Mouse (Mus musculus) embryonic fibroblast, embryonic 13.5 days (primary cell): ENCODE results near the gene Wdr73. TPM values are rescaled to one million over a fixed set of nuclear protein-coding genes. Genes with fewer than 3 reads are reported as not detected.

ENCODE experiments used
- H3K27ac ChIP-seq: 2 replicates; pipeline ENCODE4 v1.5.1; 2012; ENCODE audit warnings: low read length, control low read depth, inconsistent platforms; ENCODE audit not compliant: insufficient read depth
- H3K4me1 ChIP-seq: 2 replicates; pipeline ENCODE4 v1.6.1; 2011; ENCODE audit warnings: low read length; ENCODE audit not compliant: control insufficient read depth, insufficient read depth
- H3K4me3 ChIP-seq: 2 replicates; pipeline ENCODE4 v1.5.1; 2011; ENCODE audit warnings: mild to moderate bottlenecking, control low read depth, low read length; ENCODE audit not compliant: insufficient read depth
- CTCF ChIP-seq: IDR thresholded peaks from 2 replicates; pipeline ENCODE4 v1.5.1; 2011; ENCODE audit warnings: mild to moderate bottlenecking, control low read depth, low read length, moderate library complexity, borderline replicate concordance; ENCODE audit not compliant: insufficient read depth
- POLR2A ChIP-seq: IDR thresholded peaks from 2 replicates; pipeline ENCODE4 v1.6.1; 2011; ENCODE audit warnings: low read depth, mild to moderate bottlenecking, control low read depth, low read length, moderate library complexity
- polyA plus RNA-seq: library from polyadenylated mRNA; stranded (reverse); fragments of >200 nt; gene quantifications from 2 replicates; pipeline ENCODE4 v1.2.4, GENCODE M21; 2011; ENCODE audit warnings: low read depth; ENCODE audit not compliant: missing spikeins, insufficient read length

Gene Wdr73
- polyA plus RNA-seq, 1 experiment = 13.0 TPM

DNA sequence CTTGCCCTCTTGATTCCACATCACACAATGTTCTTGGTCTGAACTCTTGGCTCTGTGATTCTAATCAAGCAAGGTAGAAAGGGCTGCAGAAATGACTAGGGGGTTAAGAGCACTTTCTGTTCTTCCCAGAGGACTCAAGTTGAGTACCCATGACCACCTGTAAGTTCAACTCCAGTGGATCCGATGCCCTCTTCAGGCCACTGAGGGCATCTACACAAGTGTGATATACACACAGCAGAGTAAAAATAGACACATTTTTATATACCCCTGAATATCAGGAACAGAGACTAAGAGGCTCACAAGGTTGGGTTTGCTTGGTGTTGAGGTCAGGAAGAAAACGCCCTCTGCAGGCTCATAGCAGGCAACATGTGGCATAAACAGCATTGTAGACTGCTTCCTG is 27.4 kb downstream of the Wdr73 start:
- Histone ChIP-seq H3K27ac (no peak overlapping the region), H3K4me1 (no peaks in the 10 kb centered on the region), H3K4me3 (no peak overlapping the region)
- TF ChIP-seq CTCF = no peak
- no peak for TF ChIP-seq POLR2A

DNA sequence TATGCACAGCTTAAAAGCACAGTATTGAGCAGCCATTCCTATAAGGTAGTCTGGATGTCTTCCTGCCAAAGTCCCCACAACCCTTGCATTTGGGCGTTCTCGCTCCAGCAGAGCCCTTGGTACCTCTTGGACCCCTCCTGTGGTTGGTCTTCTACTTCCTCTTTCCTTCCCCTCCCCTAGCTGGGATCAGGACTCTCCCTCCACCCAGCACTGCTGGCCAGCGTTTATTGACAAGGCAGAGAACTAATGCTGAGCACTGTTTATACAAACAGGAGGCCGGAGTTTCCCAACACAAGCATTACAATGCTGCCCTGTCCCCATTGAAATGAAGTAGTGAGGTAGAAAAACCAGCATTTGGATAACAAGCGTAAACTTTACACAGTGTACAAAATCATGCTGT is 28.0 kb downstream of the Wdr73 start:
- no peak overlapping the region for H3K27ac ChIP-seq
- TF ChIP-seq POLR2A (no peak), CTCF (no peak)
- H3K4me1 ChIP-seq = no peaks in the 10 kb centered on the region
- H3K4me3 ChIP-seq = no peak overlapping the region

DNA sequence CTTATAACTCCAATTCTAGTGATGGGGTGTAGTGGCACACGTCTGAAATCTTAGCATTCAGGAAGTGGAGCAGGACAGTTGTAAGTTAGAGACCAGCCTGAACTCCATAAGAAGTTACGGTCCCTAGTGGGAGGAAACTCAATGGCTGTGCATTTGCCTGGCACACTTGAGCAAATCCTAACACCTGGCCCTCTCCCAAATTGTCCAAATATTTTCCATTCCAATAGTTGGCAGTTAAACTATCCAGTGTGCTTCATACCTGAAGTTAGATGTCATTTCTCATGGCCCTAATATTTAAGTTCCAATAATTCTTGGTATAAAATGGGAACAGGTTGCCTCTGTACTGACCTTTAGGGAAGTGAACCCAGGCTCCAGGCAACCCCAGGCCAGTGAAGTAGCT is 32.4 kb downstream of the Wdr73 start:
- H3K4me3 ChIP-seq = no peak overlapping the region
- no peak overlapping the region for H3K27ac ChIP-seq
- peaks cover 2% of the 10 kb centered on the region; the same call in 1 of the 2 replicates for H3K4me1 ChIP-seq
- TF ChIP-seq CTCF = no peak
- TF ChIP-seq POLR2A = no peak

DNA sequence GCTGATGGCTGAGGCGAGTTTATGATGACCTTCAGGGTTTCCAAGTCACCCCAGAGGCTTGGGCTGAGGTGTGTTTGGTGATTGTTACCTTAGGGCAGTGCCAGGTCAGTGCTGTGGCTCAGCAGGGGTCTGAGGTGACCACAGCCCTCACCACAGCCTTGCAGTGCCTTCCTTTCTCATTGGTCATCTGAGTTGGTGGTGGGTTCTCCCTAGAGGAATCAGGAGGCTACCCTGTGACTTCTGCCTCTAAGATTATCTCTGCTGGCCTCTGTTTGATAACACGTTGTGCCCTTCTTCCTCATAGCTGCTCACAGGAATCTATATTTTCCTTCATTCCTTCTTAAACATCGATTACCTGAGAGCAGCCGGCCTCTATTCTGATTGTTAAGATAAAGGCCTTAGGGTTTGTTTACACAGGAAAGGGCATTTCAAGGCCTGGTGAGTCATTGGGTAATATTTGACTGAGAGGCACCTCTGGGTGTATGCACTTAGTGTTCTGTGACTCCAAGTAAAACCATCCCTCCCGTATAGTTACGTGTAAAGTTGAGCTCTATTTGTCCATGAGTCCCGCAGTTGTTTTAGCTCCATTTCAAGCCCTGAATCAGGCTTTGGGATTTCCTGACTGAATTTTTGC is 34.4 kb downstream of the Wdr73 start:
- TF ChIP-seq POLR2A (no peak), CTCF (no peak)
- H3K4me1 ChIP-seq = peaks cover 2% of the 10 kb centered on the region; the same call in 1 of the 2 replicates
- H3K4me3 ChIP-seq = no peak overlapping the region
- H3K27ac ChIP-seq = no peak overlapping the region

DNA sequence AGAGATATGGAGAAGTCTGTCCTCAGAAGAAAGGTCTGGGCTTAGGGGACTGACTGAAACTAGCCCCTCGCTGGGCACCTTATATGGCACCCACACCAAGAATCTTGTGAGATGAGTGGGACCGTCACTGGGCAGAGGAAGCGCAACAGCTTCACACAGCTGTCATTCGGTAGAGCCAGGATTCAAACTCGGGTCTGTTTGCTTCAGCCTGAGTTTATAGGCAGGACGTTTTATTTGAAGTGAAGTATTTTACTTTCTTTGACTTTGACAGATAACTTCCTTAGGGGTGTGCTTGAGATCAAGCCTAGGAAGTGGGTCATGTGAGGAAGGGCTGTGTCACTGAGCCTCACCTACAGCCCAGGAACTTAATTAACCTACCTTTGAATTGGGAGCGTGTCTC is 35.5 kb downstream of the Wdr73 start:
- TF ChIP-seq CTCF (no peak), POLR2A (no peak)
- no peak overlapping the region for H3K27ac ChIP-seq
- H3K4me1 ChIP-seq = peaks cover 2% of the 10 kb centered on the region; the same call in 1 of the 2 replicates
- H3K4me3 ChIP-seq = no peak overlapping the region

DNA sequence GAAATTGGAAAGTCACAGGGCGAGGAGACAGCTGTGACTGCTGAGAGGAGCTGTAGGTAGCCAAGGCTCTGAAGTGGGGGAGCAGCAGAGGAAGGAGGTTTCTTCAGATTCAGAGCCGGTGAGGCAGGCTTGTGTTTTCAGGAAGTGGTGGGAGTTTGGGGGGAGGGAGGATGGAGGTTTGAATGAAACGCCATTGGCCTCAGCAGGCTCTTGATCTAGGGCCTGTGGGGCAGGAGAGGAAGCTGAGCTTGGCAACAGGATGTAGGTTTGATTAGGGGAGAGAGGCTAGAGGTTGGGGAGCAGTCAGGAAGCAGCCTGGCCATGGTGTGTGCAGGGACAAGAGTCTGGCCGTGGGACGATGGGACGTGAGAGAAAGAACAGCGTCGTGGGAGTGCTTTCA is 36.2 kb downstream of the Wdr73 start:
- Histone ChIP-seq H3K27ac (no peak overlapping the region), H3K4me3 (no peak overlapping the region), H3K4me1 (peaks cover 2% of the 10 kb centered on the region; the same call in 1 of the 2 replicates)
- TF ChIP-seq CTCF (no peak), POLR2A (no peak)

DNA sequence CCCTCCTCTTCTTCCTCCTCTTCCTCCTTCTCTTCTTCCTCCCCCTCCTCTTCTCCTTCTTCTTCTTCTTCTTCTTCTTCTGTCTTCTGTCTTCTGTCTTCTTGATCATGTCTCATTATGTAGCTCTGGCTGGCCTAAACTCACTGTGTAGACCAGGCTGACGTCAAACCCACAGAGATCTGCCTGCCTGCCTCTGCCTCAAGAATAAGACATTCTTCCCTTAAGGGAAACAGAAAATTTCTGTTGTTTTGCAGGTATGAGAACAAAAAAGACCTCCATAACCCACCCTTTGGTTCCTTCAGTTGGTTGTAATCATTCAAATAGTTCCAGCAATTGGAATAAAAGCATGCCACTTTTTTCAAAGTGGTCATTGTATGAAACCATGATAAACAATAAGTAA is 36.9 kb downstream of the Wdr73 start:
- TF ChIP-seq POLR2A (no peak), CTCF (no peak)
- no peak overlapping the region for H3K27ac ChIP-seq

DNA sequence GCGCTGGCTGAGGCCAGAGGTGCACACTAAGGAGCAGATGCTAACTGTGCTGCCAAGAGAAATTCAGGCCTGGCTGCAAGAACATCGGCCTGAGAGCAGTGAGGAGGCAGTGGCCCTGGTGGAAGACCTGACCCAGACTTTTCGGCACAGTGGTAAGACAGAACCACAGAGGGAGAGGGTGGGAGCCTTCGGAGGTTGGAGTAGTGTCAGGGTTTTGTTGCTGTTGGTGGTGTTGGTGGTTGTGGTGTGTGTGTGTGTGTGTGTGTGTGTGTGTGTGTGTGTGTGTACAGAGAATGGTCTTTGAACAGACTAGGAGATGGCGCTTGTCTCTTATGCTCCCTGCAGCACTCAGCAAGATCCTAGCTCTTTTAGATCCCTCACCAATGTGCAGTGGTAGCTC is 37.5 kb downstream of the Wdr73 start:
- Histone ChIP-seq H3K27ac (no peak overlapping the region), H3K4me1 (peaks cover 2% of the 10 kb centered on the region; the same call in 1 of the 2 replicates), H3K4me3 (no peak overlapping the region)
- TF ChIP-seq POLR2A (no peak), CTCF (no peak)

More for the DNA sequence above, 36.9 kb downstream of the Wdr73 start:
- Histone ChIP-seq H3K4me3 (no peak overlapping the region), H3K4me1 (peaks cover 2% of the 10 kb centered on the region; the same call in 1 of the 2 replicates)

DNA sequence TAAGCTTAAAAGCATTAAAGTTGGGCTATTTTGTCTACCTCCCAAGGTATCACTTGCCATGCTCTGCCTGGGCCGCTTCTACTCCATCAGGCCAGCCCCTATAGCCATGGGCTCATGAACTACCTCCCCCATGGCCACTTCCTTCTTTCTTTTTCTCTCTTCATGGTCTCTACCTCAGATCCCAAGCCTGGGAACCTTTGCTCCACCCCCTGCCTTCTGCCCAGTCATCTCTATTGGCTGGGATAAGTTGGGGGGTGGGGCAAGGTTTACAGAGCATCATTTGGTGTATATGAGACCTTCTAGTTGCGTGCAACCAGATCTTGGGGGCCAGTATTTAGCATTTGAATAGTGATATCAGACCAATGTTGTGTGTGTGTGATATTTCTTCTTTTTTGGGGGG is 38.6 kb downstream of the Wdr73 start:
- Histone ChIP-seq H3K4me3 (no peak overlapping the region), H3K4me1 (peaks cover 2% of the 10 kb centered on the region; the same call in 1 of the 2 replicates), H3K27ac (no peak overlapping the region)
- TF ChIP-seq POLR2A (no peak), CTCF (no peak)

DNA sequence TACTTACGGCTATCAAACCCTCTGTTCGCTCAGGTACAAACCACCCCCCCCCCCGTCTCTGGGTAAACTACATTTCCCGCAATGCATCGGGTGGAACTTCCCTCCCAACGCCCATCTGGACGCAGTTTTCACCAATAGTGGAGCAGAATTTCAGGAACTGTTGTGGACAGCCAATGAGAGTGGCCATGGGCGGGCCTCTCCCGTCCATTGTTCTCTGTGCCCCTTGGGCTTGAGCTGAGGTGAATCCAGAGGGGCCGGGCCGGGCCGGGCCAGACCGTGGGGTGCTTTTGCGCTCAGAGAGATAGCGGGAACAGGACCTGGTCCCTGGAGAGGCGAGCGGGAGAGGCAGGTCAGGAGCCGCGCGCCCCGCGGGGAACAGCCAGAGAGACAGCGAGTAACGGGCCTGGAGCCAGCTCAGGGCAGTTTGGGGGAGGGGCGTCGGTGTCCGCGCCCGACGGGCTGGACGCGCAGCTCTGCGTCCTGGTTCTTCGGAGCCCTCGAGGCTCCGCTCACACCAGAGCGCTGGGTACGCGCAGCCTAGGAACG is 40.3 kb downstream of the Wdr73 start, which contains the start of gene Zscan2:
Gene Zscan2, plus strand, starts transcription at position 192 of the 546 bp plus-strand sequence.
- Histone ChIP-seq H3K4me1 (no peaks in the 10 kb centered on the region), H3K27ac (no peak within 1 kb of the TSS), H3K4me3 (peak within 1 kb of the TSS; percentile 85)
- no peak for TF ChIP-seq CTCF
- TF ChIP-seq POLR2A = peak; percentile 76

DNA sequence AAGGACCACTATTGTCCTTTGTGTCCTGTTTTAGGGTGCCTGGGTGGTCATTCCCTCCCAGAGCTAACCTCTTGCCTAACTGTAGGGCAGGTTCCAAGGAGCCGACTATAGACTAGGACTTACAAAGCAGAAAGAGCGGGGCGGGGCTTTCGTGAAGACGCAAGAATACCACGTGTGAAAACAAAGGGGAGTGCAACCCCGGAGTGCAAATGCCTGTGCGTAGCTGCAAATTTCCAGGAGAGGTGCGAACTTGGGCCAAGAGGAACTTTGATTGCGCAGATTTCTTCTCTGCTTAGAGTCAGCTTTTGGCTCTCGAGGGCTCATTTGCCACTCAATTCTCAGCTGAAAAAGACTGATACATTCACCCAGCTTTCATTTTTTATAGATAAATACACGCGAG is 40.8 kb downstream of the Wdr73 start:
- H3K27ac ChIP-seq = no peak overlapping the region
- peak overlapping the region; percentile 60 for H3K4me3 ChIP-seq
- no peaks in the 10 kb centered on the region for H3K4me1 ChIP-seq
- TF ChIP-seq POLR2A (no peak), CTCF (no peak)
